Mouse (Mus musculus) stomach, embryonic 16.5 days (tissue): Measurements from ENCODE around the gene Rptn. TPM values are rescaled to one million over a fixed set of nuclear protein-coding genes. Genes with fewer than 3 reads are reported as not detected.

Source experiments
- ATAC-seq: fragments of 200-750 bp; cut with Nextera tagmentation; 2 replicates; pipeline ENCODE4 v1.8.0; 2017; ENCODE audit warnings: moderate number of reproducible peaks, moderate TSS enrichment; ENCODE audit not compliant: insufficient read depth, low FRiP score
- H3K27ac ChIP-seq: fragments of 300-500 bp; sonication (generic); 2 replicates; pipeline ENCODE4 v1.5.1; 2014; ENCODE audit warnings: low read length
- H3K27me3 ChIP-seq: fragments of 300-500 bp; sonication (generic); 2 replicates; pipeline ENCODE4 v1.6.1; 2014; ENCODE audit warnings: low read length, control low read depth, mixed read lengths; ENCODE audit not compliant: control insufficient read depth, insufficient read depth
- H3K36me3 ChIP-seq: fragments of 300-500 bp; sonication (generic); 2 replicates; pipeline ENCODE4 v1.6.1; 2014; ENCODE audit warnings: low read length; ENCODE audit not compliant: control insufficient read depth, insufficient read depth
- H3K4me1 ChIP-seq: fragments of 300-500 bp; sonication (generic); 2 replicates; pipeline ENCODE4 v1.6.1; 2014; ENCODE audit warnings: low read length, control low read depth, mixed read lengths; ENCODE audit not compliant: control insufficient read depth, insufficient read depth
- H3K4me2 ChIP-seq: fragments of 300-500 bp; sonication (generic); 2 replicates; pipeline ENCODE4 v1.6.1; 2014; ENCODE audit warnings: low read depth, low read length, mixed read lengths
- H3K4me3 ChIP-seq: fragments of 300-500 bp; sonication (generic); replicated peaks from 2 replicates; pipeline ENCODE4 v1.5.1; 2014; ENCODE audit warnings: mild to moderate bottlenecking, low read length
- H3K9ac ChIP-seq: fragments of 300-500 bp; sonication (generic); 2 replicates; pipeline ENCODE4 v1.6.1; 2014; ENCODE audit warnings: low read length
- H3K9me3 ChIP-seq: fragments of 300-500 bp; sonication (generic); replicated peaks from 2 replicates; pipeline ENCODE4 v1.6.1; 2016; ENCODE audit warnings: low read length, control low read depth; ENCODE audit not compliant: control insufficient read depth
- WGBS: fragments of 180-500 bp; shearing (Covaris S2); extraction: QIAGEN DNeasy Blood & Tissue Kit; methylation state at CpG from one replicate; pipeline ENCODE4 v1.1.7; 2014; 5-methylcytosine and 5-hydroxymethylcytosine counted together
- polyA plus RNA-seq: library from polyadenylated mRNA; unstranded; fragments of >200 nt; fragmentation: Nextera tagmentation; extraction: Ambion mirVana; gene quantifications from 2 replicates; pipeline ENCODE4 v1.2.1, GENCODE M21; 2015

The Rptn gene
- polyA plus RNA-seq, result 30.5 and 60.5 TPM in 2 replicates

DNA sequence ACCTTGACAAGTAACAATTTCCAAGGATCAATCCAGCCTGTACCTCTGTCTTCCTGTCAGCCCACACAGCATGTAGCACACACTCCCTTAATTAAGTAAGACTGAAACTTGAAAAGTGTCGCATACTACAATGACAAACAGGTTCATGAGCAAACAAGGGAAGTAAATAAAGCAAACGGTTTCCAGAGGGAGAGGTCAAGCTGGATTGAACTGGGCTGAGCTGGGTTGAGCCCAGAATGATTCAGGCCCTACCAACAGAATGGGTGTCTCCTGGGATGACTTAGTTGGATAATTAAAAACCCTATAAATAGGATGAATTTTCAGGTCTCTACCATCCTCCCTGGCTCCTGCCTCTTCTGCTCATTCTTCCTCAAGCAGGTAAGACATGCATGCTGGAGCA lies at the start of gene Rptn:
Gene Rptn, plus strand, starts transcription at position 334 of the 400 bp plus-strand sequence.
- Histone ChIP-seq H3K27me3 (no peaks in the 10 kb centered on the region), H3K9me3 (no peaks in the 10 kb centered on the region), H3K4me1 (no peaks in the 10 kb centered on the region), H3K27ac (no peak within 1 kb of the TSS), H3K36me3 (no peaks in the 10 kb centered on the region), H3K4me3 (no peak within 1 kb of the TSS), H3K9ac (no peak within 1 kb of the TSS), H3K4me2 (no peak within 1 kb of the TSS)
- WGBS, result 51% methylated on average over 2 of the region's 2 CpGs
- ATAC-seq, result peak; percentile 53; the same call in 1 of the 2 replicates

DNA sequence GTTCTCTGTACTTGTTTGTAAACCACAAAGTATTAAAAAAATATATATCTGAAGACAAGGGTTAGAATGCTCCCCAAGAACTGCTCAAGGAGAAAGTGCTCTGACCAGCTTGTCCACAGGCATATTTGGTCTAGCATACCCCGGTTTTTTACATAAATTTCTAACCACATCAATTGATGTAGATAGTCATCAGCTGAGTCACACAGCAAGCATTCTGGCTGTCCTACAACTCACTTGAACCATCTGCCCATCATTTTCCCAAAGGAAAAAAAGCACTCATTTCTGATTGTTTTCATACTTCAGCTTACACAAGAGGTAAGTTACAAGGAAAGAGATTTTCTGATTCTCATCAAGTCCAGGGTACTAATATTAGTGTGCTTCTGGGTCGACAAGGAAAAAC lies 46.6 kb upstream of the Rptn start:
- H3K4me3 ChIP-seq, result no peak overlapping the region
- H3K4me2 ChIP-seq, result no peak overlapping the region
- no peak overlapping the region for H3K9ac ChIP-seq
- H3K9me3 ChIP-seq, result no peaks in the 10 kb centered on the region
- no peak for ATAC-seq
- H3K27me3 ChIP-seq, result no peaks in the 10 kb centered on the region
- H3K27ac ChIP-seq, result no peak overlapping the region
- WGBS, result 66% methylated on average over 2 of the region's 2 CpGs
- H3K36me3 ChIP-seq, result no peaks in the 10 kb centered on the region
- no peaks in the 10 kb centered on the region for H3K4me1 ChIP-seq

DNA sequence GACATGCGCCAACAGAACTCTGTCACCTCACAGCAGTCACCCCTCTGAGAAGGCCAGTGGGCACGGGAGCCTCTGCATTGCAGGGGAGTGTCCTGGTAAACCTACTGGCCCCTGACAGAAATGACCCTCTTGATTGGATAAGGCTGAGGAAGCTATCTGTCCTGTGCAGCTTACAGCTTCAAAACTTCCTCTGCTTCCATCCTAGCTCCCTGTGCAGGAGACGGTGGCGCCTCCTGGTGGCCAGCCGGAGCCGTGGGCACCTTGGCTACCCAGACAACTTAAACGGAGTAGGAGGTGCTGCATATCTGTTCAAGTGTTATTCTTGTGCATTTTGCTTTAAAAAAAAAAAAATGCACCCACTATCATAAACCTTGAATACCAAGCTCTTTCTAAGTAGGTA lies 33.5 kb upstream of the Rptn start:
- H3K4me1 ChIP-seq, result no peaks in the 10 kb centered on the region; the same call in 1 of the 2 replicates
- no peak overlapping the region for H3K4me3 ChIP-seq
- no peak overlapping the region for H3K4me2 ChIP-seq
- no peaks in the 10 kb centered on the region for H3K9me3 ChIP-seq
- H3K27ac ChIP-seq, result no peak overlapping the region
- whole genome bisulfite sequencing, result 21% methylated on average over 7 of the region's 7 CpGs
- H3K36me3 ChIP-seq, result no peaks in the 10 kb centered on the region
- H3K9ac ChIP-seq, result no peak overlapping the region
- ATAC-seq, result 0 out of 2 replicates have a peak, but pooled peaks have one; percentile 33
- no peaks in the 10 kb centered on the region for H3K27me3 ChIP-seq

DNA sequence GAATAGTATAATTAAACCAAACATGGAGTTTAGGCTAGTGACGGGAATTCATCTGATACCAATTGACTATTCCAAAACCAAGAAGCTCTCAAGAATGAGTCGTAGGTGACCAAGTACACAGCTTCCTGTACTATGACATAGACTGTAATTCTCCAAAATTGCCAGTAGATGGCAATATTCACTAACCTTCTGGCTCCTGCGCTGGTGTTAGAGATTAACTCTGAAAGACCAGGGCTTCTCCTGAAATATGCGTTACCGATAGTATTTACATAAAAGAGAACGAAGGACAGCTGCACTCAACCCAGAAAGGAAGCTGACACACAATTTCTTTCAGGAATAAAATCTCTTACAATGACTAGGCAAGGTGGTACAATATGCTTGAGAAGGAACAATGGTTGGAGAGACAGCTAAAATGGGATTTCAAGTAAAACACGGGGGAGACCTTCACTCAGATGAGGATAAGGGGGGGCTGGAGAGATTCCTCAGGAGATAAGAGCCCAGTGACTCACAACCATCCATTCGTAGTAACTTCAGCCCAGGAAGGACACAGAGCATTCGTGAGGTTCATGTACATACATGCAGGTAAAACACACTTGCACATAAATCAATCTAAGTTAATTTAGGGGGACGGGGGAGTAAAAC lies 31.4 kb upstream of the Rptn start:
- peak; percentile 65 for ATAC-seq
- Histone ChIP-seq H3K27ac (no peak overlapping the region), H3K9me3 (no peaks in the 10 kb centered on the region), H3K9ac (peak overlapping the region; percentile 13; the same call in 1 of the 2 replicates), H3K27me3 (no peaks in the 10 kb centered on the region), H3K4me3 (no peak overlapping the region), H3K4me2 (peak overlapping the region; percentile 37), H3K36me3 (no peaks in the 10 kb centered on the region), H3K4me1 (no peaks in the 10 kb centered on the region; the same call in none of the 2 replicates)
- WGBS, result 9% methylated on average over 10 of the region's 10 CpGs

DNA sequence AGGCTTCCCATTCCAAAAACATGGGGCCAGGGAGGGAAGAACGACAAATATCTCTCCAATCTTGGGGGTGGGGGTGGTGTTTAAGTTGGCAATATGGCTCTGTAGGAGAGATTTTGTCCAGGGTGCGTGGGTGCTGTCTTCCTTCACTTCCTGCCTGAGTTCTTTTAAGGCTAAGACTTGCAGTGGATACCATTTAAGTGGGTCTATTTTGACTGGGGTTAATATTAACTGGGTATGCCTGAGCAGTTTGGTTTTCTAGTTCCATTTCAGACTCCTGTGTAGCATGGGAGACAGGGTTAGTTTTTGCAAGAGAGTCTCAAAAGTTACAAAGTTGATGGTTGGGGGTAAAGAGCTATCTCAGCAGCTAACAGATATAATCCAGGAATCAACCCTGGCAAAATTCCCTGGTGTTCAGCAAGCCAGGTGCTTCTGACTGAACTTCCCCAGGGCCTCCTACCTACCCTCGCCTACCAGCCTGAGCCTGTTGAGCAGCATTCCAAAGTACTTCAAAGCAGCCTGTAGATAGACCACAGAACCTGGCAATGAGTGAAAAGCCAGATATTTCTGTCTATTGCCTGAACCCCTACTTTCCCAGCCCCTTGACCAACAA lies 26.4 kb upstream of the Rptn start:
- Histone ChIP-seq H3K9me3 (no peaks in the 10 kb centered on the region), H3K9ac (no peak overlapping the region), H3K4me1 (no peaks in the 10 kb centered on the region; the same call in none of the 2 replicates), H3K4me2 (no peak overlapping the region), H3K27me3 (no peaks in the 10 kb centered on the region), H3K4me3 (no peak overlapping the region), H3K27ac (peak overlapping the region; percentile 80), H3K36me3 (no peaks in the 10 kb centered on the region)
- 41% methylated on average over 3 of the region's 3 CpGs for WGBS
- peak; percentile 89 for ATAC-seq

DNA sequence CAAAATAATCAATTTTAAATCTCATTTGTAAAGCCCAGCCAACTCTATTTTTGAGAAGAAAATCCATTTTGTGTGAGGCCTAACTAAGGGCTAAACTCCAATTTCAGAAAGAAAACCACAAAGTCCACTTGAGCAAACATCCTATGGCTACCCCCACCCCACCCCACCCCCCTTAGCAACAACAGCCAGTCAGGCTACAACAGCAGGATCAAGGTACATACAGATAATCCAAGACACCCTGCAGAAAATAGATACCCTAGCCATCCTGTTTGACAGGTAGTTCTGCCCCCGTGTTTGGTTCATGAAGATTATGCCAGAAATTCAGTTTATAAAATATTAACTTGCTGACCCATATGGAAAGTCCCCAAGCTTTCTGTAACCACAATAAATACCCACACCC lies 25.3 kb upstream of the Rptn start:
- ATAC-seq, result no peak
- Histone ChIP-seq H3K27ac (peak overlapping the region; percentile 18; the same call in 1 of the 2 replicates), H3K27me3 (no peaks in the 10 kb centered on the region), H3K4me3 (no peak overlapping the region), H3K9me3 (no peaks in the 10 kb centered on the region), H3K9ac (no peak overlapping the region), H3K4me1 (no peaks in the 10 kb centered on the region; the same call in 1 of the 2 replicates), H3K36me3 (no peaks in the 10 kb centered on the region), H3K4me2 (no peak overlapping the region)
- 51% methylated on average over 1 of the region's 1 CpGs for WGBS

DNA sequence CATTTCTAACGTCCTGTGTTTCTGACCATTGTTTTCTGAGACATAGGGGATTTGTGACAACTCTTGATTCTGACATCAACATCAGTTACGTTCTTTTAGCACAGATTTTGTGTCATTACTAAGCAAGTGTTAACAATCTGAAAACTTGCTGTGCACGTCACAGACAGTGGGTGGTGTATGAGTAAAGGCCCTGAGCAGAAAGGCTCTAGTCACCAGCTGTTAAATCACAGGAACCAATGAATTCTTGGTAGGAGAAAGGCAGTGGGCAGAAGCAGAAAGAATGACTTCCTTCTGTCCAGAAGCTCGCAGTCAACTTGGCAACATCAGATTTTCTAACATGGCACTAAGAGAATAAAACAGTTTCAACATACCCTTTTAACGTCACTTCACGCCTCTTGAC lies 20.1 kb upstream of the Rptn start:
- ATAC-seq, result no peak
- Histone ChIP-seq H3K9ac (no peak overlapping the region), H3K9me3 (no peaks in the 10 kb centered on the region), H3K27me3 (no peaks in the 10 kb centered on the region), H3K36me3 (no peaks in the 10 kb centered on the region), H3K4me3 (no peak overlapping the region), H3K27ac (no peak overlapping the region), H3K4me2 (no peak overlapping the region), H3K4me1 (no peaks in the 10 kb centered on the region)
- 70% methylated on average over 6 of the region's 6 CpGs for WGBS

DNA sequence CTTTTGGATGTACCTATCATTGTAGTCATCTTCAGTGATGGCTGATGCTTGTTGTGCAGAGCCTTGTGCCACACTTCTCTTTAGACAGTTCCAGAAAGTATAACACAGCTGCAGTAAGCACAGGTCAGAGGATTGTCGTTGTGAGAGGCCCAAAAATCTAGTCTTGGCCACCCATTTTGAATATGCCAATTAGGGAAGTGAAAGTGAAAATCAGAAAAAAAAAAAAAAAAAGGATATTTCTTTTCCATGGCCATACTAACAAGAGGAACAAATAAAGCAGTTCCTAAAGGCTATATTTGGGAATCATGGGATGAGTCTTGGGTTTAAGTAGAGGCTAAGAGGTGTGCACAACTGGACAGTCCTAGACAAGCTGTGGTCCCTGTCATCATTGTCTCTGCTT lies 18.3 kb upstream of the Rptn start:
- Histone ChIP-seq H3K4me1 (no peaks in the 10 kb centered on the region), H3K9ac (no peak overlapping the region), H3K4me3 (no peak overlapping the region), H3K27ac (no peak overlapping the region), H3K4me2 (no peak overlapping the region), H3K27me3 (no peaks in the 10 kb centered on the region), H3K36me3 (no peaks in the 10 kb centered on the region), H3K9me3 (no peaks in the 10 kb centered on the region)
- no peak for ATAC-seq
- WGBS, result 48% methylated on average over 1 of the region's 1 CpGs

DNA sequence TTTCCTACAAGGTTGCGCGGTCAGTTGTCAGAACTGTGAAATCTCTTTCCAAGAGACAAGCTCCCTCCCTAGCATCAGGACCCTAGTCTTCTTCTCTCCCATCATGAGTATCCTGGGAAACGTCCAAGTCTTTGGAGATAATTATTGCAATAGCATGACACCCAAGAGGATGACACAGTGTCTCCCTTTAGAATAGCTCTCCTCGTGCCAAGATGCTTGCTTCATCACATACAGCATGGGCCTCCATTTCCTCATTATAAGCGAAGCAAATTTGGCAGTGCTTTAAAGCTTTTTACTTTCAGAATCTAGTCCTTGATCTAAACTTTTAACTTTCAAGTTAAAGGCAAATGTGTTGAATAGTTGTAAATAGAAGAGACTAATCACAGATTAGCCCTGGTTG lies 17.9 kb upstream of the Rptn start:
- WGBS, result 84% methylated on average over 5 of the region's 5 CpGs
- Histone ChIP-seq H3K27me3 (no peaks in the 10 kb centered on the region), H3K4me2 (no peak overlapping the region), H3K9me3 (no peaks in the 10 kb centered on the region), H3K9ac (no peak overlapping the region), H3K4me3 (no peak overlapping the region), H3K27ac (no peak overlapping the region), H3K36me3 (no peaks in the 10 kb centered on the region), H3K4me1 (no peaks in the 10 kb centered on the region)
- ATAC-seq, result no peak
